Mouse (Mus musculus) testis, adult 2 months (tissue): Measurements from ENCODE around the gene Pcdh20. TPM values are rescaled to one million over a fixed set of nuclear protein-coding genes. Genes with fewer than 3 reads are reported as not detected.

Experiments
- H3K27ac ChIP-seq: fragments of 200-500 bp; 2 replicates; pipeline ENCODE4 v1.5.1; 2012; ENCODE audit warnings: low read depth, low read length; ENCODE audit not compliant: control insufficient read depth, insufficient read depth
- H3K27me3 ChIP-seq: fragments of 200-500 bp; 2 replicates; pipeline ENCODE4 v1.6.1; 2012; ENCODE audit warnings: mild to moderate bottlenecking, low read length, moderate library complexity; ENCODE audit not compliant: control insufficient read depth, insufficient read depth
- H3K36me3 ChIP-seq: fragments of 200-500 bp; 2 replicates; pipeline ENCODE4 v1.6.1; 2012; ENCODE audit warnings: mild to moderate bottlenecking, low read length; ENCODE audit not compliant: control insufficient read depth, insufficient read depth
- H3K4me1 ChIP-seq: fragments of 200-500 bp; 2 replicates; pipeline ENCODE4 v1.6.1; 2012; ENCODE audit warnings: low read length; ENCODE audit not compliant: control insufficient read depth, insufficient read depth
- H3K4me3 ChIP-seq: fragments of 200-500 bp; 2 replicates; pipeline ENCODE4 v1.5.1; 2012; ENCODE audit warnings: low read depth, mild to moderate bottlenecking, low read length, moderate library complexity, mixed read lengths; ENCODE audit not compliant: control insufficient read depth
- CTCF ChIP-seq: fragments of 200-500 bp; IDR thresholded peaks from 2 replicates; pipeline ENCODE4 v1.5.1; 2012; ENCODE audit warnings: low read depth, mild to moderate bottlenecking, inconsistent platforms, low read length, moderate library complexity; ENCODE audit not compliant: control insufficient read depth, insufficient read depth, insufficient replicate concordance
- POLR2A ChIP-seq: fragments of 200-500 bp; IDR thresholded peaks from 2 replicates; pipeline ENCODE4 v1.6.1; 2012; ENCODE audit warnings: low read depth, mild to moderate bottlenecking, inconsistent platforms, low read length, moderate library complexity; ENCODE audit not compliant: control insufficient read depth
- polyA plus RNA-seq: library from polyadenylated mRNA; depleted of rRNA; stranded (reverse); fragments of >200 nt; gene quantifications from 2 replicates; pipeline ENCODE4 v1.2.3, GENCODE M21; 2012; rRNA removed

Gene Pcdh20
- not detected in 2 replicates for polyA plus RNA-seq

GRCm38 (mm10) chr14:88470495-88471434, at the start of gene Pcdh20:
TSS of gene Pcdh20 (minus strand) at chr14:88471396.
- Histone ChIP-seq H3K4me3 (no peak within 1 kb of the TSS; the same call in 1 of the 2 replicates), H3K27me3 (no peaks in the 10 kb centered on the region), H3K36me3 (no peaks in the 10 kb centered on the region), H3K27ac (no peak within 1 kb of the TSS), H3K4me1 (peaks cover 2% of the 10 kb centered on the region; the same call in 1 of the 2 replicates)
- TF ChIP-seq POLR2A: no peak
- no peak for TF ChIP-seq CTCF

GRCm38 (mm10) chr14:88479909-88480308, 8.7 kb upstream of the Pcdh20 start:
- no peak for TF ChIP-seq CTCF
- no peak for TF ChIP-seq POLR2A
- H3K4me1 ChIP-seq: no peaks in the 10 kb centered on the region
- H3K36me3 ChIP-seq: no peaks in the 10 kb centered on the region
- no peaks in the 10 kb centered on the region for H3K27me3 ChIP-seq
- H3K27ac ChIP-seq: no peak overlapping the region
- H3K4me3 ChIP-seq: no peak overlapping the region

- H3K36me3 ChIP-seq: no peaks in the 10 kb centered on the region
- no peak for TF ChIP-seq POLR2A
- TF ChIP-seq CTCF: no peak
- H3K4me1 ChIP-seq: peaks cover 2% of the 10 kb centered on the region; the same call in 1 of the 2 replicates
- no peaks in the 10 kb centered on the region for H3K27me3 ChIP-seq
- no peak overlapping the region for H3K27ac ChIP-seq
- H3K4me3 ChIP-seq: no peak overlapping the region
Measured at GRCm38 (mm10) chr14:88469956-88470355, 1.2 kb downstream of the Pcdh20 start.

- no peaks in the 10 kb centered on the region for H3K36me3 ChIP-seq
- TF ChIP-seq CTCF (no peak), POLR2A (no peak)
- no peak overlapping the region for H3K4me3 ChIP-seq
- no peak overlapping the region for H3K27ac ChIP-seq
- no peaks in the 10 kb centered on the region for H3K27me3 ChIP-seq
- H3K4me1 ChIP-seq: peaks cover 2% of the 10 kb centered on the region; the same call in 1 of the 2 replicates
Measured at GRCm38 (mm10) chr14:88469361-88469760, 1.8 kb downstream of the Pcdh20 start.

GRCm38 (mm10) chr14:88466416-88466815, 4.8 kb downstream of the Pcdh20 start:
- H3K27me3 ChIP-seq: no peaks in the 10 kb centered on the region
- TF ChIP-seq CTCF (no peak), POLR2A (no peak)
- H3K27ac ChIP-seq: no peak overlapping the region
- H3K36me3 ChIP-seq: no peaks in the 10 kb centered on the region
- H3K4me3 ChIP-seq: no peak overlapping the region
- H3K4me1 ChIP-seq: peaks cover 2% of the 10 kb centered on the region; the same call in 1 of the 2 replicates

- Histone ChIP-seq H3K27ac (no peak overlapping the region), H3K4me3 (no peak overlapping the region), H3K27me3 (no peaks in the 10 kb centered on the region), H3K4me1 (no peaks in the 10 kb centered on the region; the same call in 1 of the 2 replicates), H3K36me3 (no peaks in the 10 kb centered on the region)
- TF ChIP-seq CTCF: no peak
- no peak for TF ChIP-seq POLR2A
Measured at GRCm38 (mm10) chr14:88464356-88464755, 6.8 kb downstream of the Pcdh20 start.

- Histone ChIP-seq H3K36me3 (no peaks in the 10 kb centered on the region), H3K4me1 (no peaks in the 10 kb centered on the region), H3K27ac (no peak overlapping the region), H3K4me3 (no peak overlapping the region), H3K27me3 (no peaks in the 10 kb centered on the region)
- no peak for TF ChIP-seq CTCF
- no peak for TF ChIP-seq POLR2A
Measured at GRCm38 (mm10) chr14:88463357-88463756, 7.8 kb downstream of the Pcdh20 start.
